Mouse (Mus musculus): ENCODE measurements at regions not wholly inside any gene's neighbourhood (a gene's known extent, or its start where the extent isn't known, plus 50 kb on each side); places are given as distances from the start of the nearest gene placed in this dataset.

DNA sequence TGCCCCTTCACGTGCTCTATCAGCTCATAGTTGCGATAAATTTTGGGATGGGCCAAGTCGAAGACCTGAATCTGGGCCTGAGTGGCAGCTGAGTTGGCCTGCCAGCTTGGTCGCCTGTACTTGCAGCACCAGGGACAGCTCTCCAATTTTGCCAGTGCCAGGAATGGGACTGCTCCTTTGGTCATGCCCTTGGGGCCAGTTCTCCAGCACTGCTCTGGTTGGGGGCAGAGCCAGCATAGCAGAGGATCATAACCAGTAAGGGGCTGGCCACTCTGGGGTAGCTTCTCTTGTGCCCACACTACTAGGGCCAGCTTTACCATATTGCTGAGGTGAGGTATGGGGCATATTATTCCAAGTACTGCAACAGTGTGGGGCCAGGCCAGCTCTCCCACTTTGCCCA is 397.0 kb upstream of the Cadm2 start:
- H3K4me3 ChIP-seq (ENCODE audit: insufficient read depth, low read depth, low read length), result no peak overlapping the region
- H3K27me3 ChIP-seq (ENCODE audit: control insufficient read depth, insufficient read depth, low read length), result no peaks in the 10 kb centered on the region
- WGBS, result 61% methylated on average over 4 of the region's 4 CpGs
- no peaks in the 10 kb centered on the region for H3K4me1 ChIP-seq (ENCODE audit: control insufficient read depth, insufficient read depth, low read length)
- no peaks in the 10 kb centered on the region for H3K79me2 ChIP-seq (ENCODE audit: control insufficient read depth, insufficient read depth, low read length)
- H3K36me3 ChIP-seq (ENCODE audit: control insufficient read depth, insufficient read depth, low read length), result no peaks in the 10 kb centered on the region
- H3K27ac ChIP-seq (replicated peaks; ENCODE audit: insufficient read depth, low read depth, low read length), result no peak overlapping the region
- H3K9ac ChIP-seq (ENCODE audit: low read depth, low read length), result no peak overlapping the region
- no peak for DNase-seq (ENCODE audit: extremely low read depth, low read depth, low spot score)
- TF ChIP-seq POLR2A (IDR thresholded peaks at IDR 0.05; ENCODE audit: extremely low read depth, insufficient read depth, low read length), result no peak
- TF ChIP-seq CTCF (IDR thresholded peaks at IDR 0.05; ENCODE audit: low read depth, low read length), result no peak

DNA sequence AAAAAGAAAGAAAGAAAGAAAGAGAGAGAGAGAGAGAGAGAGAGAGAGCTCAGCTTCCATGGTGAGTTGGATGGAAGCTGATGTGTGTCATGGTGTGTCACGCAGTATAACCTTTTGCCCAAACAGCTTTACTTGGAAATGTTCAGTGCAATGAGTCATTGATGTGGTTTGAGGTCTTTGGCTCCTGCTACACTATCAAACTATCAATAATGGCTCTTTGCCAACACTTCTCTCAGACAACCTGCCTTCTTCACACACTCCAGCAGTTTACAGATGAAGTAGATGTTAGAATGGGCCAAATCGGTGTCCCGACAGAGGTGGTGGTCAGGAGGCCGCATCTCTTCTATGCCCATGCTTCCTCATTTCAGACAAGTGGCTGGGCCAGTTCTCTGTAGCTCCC is 369.0 kb upstream of the Cadm2 start:
- no peak overlapping the region for H3K27ac ChIP-seq (replicated peaks; ENCODE audit: insufficient read depth, low read depth, low read length)

DNA sequence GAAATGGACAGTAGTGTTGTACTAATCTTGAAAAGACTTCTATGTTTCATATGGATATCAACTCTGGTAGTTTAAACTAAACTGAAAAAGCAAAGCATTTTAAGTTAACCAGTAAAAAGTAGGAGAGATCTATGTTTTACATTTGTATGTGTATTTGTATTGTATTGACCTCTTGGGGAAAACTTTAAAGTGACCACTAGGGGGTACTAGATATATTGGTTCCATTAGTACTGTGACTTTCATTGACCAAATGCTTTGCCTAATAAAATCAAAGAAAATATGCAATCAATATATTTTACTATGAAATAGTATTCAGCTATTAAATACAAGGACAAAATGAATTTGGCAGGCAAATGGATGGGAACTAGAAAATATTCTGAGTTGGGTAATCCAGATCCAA is 355.9 kb upstream of the Cadm2 start:
- Histone ChIP-seq H3K36me3 (ENCODE audit: control insufficient read depth, insufficient read depth, low read length) (no peaks in the 10 kb centered on the region), H3K27me3 (ENCODE audit: control insufficient read depth, insufficient read depth, low read length) (no peaks in the 10 kb centered on the region), H3K27ac (replicated peaks; ENCODE audit: insufficient read depth, low read depth, low read length) (no peak overlapping the region), H3K4me1 (ENCODE audit: control insufficient read depth, insufficient read depth, low read length) (no peaks in the 10 kb centered on the region), H3K4me3 (ENCODE audit: insufficient read depth, low read depth, low read length) (no peak overlapping the region), H3K9ac (ENCODE audit: low read depth, low read length) (no peak overlapping the region), H3K79me2 (ENCODE audit: control insufficient read depth, insufficient read depth, low read length) (no peaks in the 10 kb centered on the region)
- no peak for DNase-seq (ENCODE audit: extremely low read depth, low read depth, low spot score)
- TF ChIP-seq POLR2A (IDR thresholded peaks at IDR 0.05; ENCODE audit: extremely low read depth, insufficient read depth, low read length), result no peak
- no peak for TF ChIP-seq CTCF (IDR thresholded peaks at IDR 0.05; ENCODE audit: low read depth, low read length)

More for the DNA sequence above, 369.0 kb upstream of the Cadm2 start:
- DNase-seq (ENCODE audit: extremely low read depth, low read depth, low spot score), result no peak
- H3K27me3 ChIP-seq (ENCODE audit: control insufficient read depth, insufficient read depth, low read length), result no peaks in the 10 kb centered on the region
- H3K4me1 ChIP-seq (ENCODE audit: control insufficient read depth, insufficient read depth, low read length), result no peaks in the 10 kb centered on the region
- 87% methylated on average over 4 of the region's 4 CpGs for WGBS
- no peak overlapping the region for H3K4me3 ChIP-seq (ENCODE audit: insufficient read depth, low read depth, low read length)
- no peak for TF ChIP-seq CTCF (IDR thresholded peaks at IDR 0.05; ENCODE audit: low read depth, low read length)
- H3K9ac ChIP-seq (ENCODE audit: low read depth, low read length), result no peak overlapping the region
- H3K36me3 ChIP-seq (ENCODE audit: control insufficient read depth, insufficient read depth, low read length), result no peaks in the 10 kb centered on the region
- H3K79me2 ChIP-seq (ENCODE audit: control insufficient read depth, insufficient read depth, low read length), result no peaks in the 10 kb centered on the region

DNA sequence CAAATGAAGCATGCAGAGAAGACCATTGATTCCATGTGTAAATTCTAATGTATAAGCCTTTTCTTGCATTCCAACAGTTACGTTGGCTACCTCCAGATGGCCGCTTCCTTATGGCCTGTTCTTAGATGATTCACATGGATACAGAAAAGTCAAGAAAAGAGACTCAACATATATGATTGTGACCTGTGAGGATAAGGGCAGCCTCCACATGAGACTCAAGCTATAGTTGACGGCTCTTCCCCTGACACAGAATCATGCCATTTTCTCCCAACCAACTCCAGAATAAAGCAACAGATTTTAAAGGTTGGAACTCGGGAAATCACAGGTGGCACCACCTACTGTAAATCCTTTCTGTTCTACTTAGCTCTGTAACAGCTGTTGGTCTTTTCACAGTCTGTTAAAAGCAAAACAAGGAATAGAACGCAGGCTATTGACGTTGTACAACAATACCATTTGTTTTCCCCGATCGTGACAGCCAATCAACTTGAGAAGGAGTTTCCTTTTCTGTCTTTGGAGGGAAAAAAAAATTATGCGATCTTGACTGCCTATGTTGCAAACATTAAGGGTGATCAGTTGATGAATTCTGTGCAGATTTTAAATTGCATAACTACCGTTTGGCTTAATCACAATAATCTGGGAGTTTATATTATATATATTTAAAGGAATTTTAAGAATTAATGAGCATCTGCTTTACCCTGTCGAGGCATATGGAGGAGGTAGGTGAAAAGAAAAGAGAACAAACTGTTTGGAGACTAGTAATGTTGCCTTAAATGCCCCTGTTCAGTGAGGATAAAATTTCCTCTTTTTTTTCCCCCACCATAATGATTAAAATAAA is 347.8 kb upstream of the Cadm2 start:
- 78% methylated on average over 11 of the region's 11 CpGs for WGBS
- no peaks in the 10 kb centered on the region for H3K79me2 ChIP-seq (ENCODE audit: control insufficient read depth, insufficient read depth, low read length)
- TF ChIP-seq CTCF (IDR thresholded peaks at IDR 0.05; ENCODE audit: low read depth, low read length) (no peak), POLR2A (IDR thresholded peaks at IDR 0.05; ENCODE audit: extremely low read depth, insufficient read depth, low read length) (no peak)

DNA sequence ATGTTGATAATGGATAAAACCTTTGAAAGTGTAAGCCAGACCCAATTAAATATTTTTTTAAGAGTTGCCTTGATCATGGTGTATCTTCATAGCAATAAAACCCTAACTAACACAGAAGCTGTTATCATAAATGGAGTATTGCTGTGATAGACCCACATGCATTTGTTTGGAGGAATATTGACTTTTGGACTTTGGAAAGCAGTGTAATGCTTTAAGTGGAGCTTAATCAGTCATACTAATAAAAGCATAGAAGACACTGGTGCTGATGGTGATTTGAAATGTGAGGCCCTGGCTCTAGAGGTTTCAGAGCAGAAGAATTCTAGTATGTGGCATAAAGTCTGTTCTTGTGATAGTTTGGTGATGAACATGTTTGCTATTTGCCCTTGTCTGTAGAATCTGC is 328.4 kb upstream of the Cadm2 start:
- no peak overlapping the region for H3K4me3 ChIP-seq (ENCODE audit: insufficient read depth, low read depth, low read length)
- H3K36me3 ChIP-seq (ENCODE audit: control insufficient read depth, insufficient read depth, low read length), result no peaks in the 10 kb centered on the region
- H3K27ac ChIP-seq (replicated peaks; ENCODE audit: insufficient read depth, low read depth, low read length), result no peak overlapping the region
- H3K4me1 ChIP-seq (ENCODE audit: control insufficient read depth, insufficient read depth, low read length), result no peaks in the 10 kb centered on the region
- H3K27me3 ChIP-seq (ENCODE audit: control insufficient read depth, insufficient read depth, low read length), result no peaks in the 10 kb centered on the region
- H3K79me2 ChIP-seq (ENCODE audit: control insufficient read depth, insufficient read depth, low read length), result no peaks in the 10 kb centered on the region
- DNase-seq (ENCODE audit: extremely low read depth, low read depth, low spot score), result no peak
- no peak overlapping the region for H3K9ac ChIP-seq (ENCODE audit: low read depth, low read length)
- TF ChIP-seq CTCF (IDR thresholded peaks at IDR 0.05; ENCODE audit: low read depth, low read length) (no peak), POLR2A (IDR thresholded peaks at IDR 0.05; ENCODE audit: extremely low read depth, insufficient read depth, low read length) (no peak)

More for the DNA sequence above, 347.8 kb upstream of the Cadm2 start:
- H3K4me3 ChIP-seq (ENCODE audit: insufficient read depth, low read depth, low read length), result no peak overlapping the region
- no peaks in the 10 kb centered on the region for H3K36me3 ChIP-seq (ENCODE audit: control insufficient read depth, insufficient read depth, low read length)
- no peaks in the 10 kb centered on the region for H3K4me1 ChIP-seq (ENCODE audit: control insufficient read depth, insufficient read depth, low read length)
- H3K27ac ChIP-seq (replicated peaks; ENCODE audit: insufficient read depth, low read depth, low read length), result no peak overlapping the region
- H3K9ac ChIP-seq (ENCODE audit: low read depth, low read length), result no peak overlapping the region
- no peak for DNase-seq (ENCODE audit: extremely low read depth, low read depth, low spot score)
- no peaks in the 10 kb centered on the region for H3K27me3 ChIP-seq (ENCODE audit: control insufficient read depth, insufficient read depth, low read length)

DNA sequence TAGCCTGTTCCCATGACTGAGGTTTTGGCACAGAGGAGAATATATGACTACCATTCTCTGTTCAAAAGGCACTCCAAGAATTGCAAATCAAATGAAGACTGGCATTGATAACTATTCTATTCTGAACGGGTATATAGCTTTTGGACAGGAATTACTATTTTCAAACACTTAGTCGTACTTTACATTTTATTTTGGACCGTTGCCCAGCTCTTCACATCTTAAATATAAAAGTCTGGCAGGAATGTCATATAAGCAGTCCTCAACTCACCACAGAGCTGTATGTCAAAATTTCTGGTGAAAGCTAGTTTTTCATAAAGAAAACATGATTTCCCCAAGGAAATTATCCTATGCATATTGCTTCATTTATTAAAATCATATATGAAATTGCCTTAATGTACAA is 323.7 kb upstream of the Cadm2 start:
- no peak for TF ChIP-seq CTCF (IDR thresholded peaks at IDR 0.05; ENCODE audit: low read depth, low read length)
- no peak for TF ChIP-seq POLR2A (IDR thresholded peaks at IDR 0.05; ENCODE audit: extremely low read depth, insufficient read depth, low read length)
- Histone ChIP-seq H3K79me2 (ENCODE audit: control insufficient read depth, insufficient read depth, low read length) (no peaks in the 10 kb centered on the region), H3K36me3 (ENCODE audit: control insufficient read depth, insufficient read depth, low read length) (no peaks in the 10 kb centered on the region), H3K27ac (replicated peaks; ENCODE audit: insufficient read depth, low read depth, low read length) (no peak overlapping the region), H3K4me3 (ENCODE audit: insufficient read depth, low read depth, low read length) (no peak overlapping the region), H3K9ac (ENCODE audit: low read depth, low read length) (no peak overlapping the region), H3K27me3 (ENCODE audit: control insufficient read depth, insufficient read depth, low read length) (no peaks in the 10 kb centered on the region), H3K4me1 (ENCODE audit: control insufficient read depth, insufficient read depth, low read length) (no peaks in the 10 kb centered on the region)
- WGBS, result 69% methylated on average over 3 of the region's 3 CpGs
- no peak for DNase-seq (ENCODE audit: extremely low read depth, low read depth, low spot score)
